Mouse (Mus musculus) ovary, adult 18-20 months (tissue): ENCODE results near the gene Pla2g3.

Experiments used
- DNase-seq: peaks from one replicate; pipeline ENCODE4 v3.0.0; 2022; ENCODE audit warnings: low spot score, mixed read lengths

Gene Pla2g3

DNA sequence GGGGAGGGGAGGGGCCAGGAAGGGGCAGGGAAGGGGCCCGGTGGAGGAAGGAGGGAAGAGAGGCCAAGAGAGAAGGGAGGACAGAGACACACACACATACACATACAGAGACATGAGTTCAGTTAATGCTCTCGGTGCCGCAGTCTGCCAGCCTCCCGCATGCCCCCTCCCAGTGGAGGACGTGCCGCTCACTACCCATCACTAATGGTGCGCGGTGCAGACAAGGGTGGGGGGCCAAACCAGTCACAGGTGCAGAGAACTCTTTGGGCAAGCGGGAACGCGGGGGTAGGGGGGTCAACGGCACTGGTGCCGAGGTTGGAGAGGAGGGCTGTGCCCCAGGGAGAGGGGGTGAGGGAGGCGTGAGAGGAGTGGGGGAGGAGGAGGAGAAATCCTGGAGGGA, 32.8 kb downstream of the Pla2g3 start:
- DNase-seq = no peak

DNA sequence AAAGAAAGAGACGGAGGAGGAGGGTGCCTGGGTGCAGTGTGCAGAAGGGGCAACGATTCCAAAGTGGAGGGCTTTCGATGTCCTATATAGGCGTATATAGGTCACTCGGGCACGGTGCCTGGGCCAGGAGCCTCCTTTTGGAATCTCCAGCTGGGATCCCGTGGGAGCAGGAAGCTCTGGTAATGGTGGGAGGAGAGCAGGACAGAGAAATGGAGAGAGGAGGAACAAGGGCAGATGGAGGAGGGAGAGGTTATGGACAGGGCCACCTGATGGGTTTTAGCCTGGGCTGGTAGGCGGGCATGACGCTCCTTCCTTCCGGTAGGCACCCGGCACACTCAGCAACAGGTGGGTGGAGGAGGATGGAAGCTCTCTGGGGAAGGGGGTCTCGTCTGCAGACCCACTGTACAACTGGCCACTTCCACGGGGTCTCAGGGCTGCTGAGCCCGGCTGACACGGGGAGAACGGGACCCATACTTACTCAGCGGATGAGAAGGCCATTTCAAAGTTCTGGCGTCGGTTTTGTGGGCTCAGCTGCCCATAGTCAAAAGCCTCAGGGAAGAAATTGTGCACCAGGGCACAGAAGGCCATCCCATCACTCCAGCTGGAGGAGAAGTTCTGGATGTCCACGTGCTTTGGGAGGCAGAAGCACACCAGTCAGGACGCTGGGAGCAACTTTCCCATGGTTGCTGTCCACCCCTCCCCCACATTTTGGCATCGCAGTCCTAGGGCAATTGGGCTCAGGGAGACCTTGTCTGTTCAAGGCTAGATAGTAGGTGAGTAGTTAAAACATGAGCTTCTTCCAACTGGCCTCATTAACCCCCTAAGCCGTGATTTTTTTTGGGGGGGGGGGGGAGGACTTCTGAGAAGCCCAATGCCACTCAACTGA, 33.5 kb downstream of the Pla2g3 start:
- DNase-seq = no peak

DNA sequence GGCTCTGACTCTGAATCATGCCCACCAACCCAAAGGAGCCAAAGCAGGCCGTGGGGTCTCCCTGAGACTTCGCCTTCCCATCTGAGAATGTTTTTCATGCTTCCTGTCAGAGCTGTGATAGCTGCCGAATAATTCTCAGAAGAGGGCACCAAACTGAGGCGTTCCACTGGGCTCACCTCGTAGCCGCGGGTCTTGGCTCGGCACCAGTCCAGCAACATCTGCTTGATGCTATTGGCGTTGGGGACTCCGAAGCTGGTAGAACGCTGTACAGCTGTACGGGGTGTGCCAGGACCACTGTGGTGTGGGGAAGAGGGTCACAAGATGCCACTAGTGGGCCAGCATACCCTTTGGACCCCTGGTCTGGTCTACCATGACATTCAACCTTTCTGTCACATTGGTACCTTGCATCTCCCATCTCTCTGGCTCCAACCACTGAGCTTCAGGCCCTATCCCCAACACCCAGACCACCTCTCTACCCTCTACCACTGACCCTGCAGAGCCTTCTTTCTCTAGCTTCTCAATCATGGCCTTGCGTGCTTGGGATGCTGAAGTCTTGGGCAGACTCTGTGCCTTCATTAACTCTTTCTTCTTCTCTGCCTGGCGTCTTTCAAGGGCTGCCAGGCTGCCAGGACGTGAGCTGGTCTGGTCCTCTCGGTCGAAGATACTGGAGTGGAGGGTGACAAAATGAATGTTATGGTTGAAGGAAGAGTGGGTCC, 34.4 kb downstream of the Pla2g3 start:
- DNase-seq = no peak

GRCm38 (mm10) chr11:3523840-3524582, 35.9 kb downstream of the Pla2g3 start:
- DNase-seq = no peak

GRCm38 (mm10) chr11:3525560-3525959, 37.5 kb downstream of the Pla2g3 start:
- DNase-seq = no peak

DNA sequence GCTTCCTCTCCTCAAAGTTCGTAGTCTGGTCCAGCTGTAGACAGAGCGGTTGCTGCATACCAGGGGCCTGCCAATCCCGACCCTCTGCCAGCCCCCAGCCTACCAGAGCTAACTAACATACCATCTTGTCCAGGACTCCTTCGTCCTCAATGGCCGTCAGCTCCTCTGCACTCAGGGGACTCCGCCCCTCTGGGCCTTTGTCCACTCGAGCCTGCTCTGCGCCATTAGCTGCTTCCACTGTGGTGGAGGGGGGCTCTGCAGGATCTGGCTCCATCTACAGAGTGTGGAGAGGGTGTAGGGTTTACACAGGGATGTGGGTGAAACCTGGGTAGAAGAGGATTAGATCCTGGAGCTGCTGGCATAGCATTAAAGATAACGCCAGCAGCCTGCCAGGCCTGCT, 38.1 kb downstream of the Pla2g3 start:
- no peak for DNase-seq

GRCm38 (mm10) chr11:3526979-3527738, 39.1 kb downstream of the Pla2g3 start:
- no peak for DNase-seq

DNA sequence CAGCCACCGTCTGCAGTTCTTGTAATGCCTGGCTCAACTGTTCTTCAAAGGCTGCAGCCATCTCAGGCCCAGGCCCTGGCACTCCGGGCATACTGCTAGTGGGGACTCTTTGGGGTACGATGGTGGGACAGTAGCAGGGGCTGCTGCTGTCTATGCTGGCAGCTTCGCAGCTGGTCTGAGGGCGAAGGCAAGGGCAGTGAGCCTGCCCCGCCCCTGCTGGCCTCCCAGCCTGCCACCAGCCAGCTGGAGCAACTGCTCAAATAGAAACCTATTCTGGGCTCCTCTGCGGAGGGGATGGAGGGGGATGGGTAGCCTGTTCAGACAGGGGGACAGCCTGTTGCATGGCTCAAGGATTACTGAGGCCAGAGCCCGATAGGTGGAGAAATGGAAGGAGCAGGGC, 39.7 kb downstream of the Pla2g3 start:
- no peak for DNase-seq

DNA sequence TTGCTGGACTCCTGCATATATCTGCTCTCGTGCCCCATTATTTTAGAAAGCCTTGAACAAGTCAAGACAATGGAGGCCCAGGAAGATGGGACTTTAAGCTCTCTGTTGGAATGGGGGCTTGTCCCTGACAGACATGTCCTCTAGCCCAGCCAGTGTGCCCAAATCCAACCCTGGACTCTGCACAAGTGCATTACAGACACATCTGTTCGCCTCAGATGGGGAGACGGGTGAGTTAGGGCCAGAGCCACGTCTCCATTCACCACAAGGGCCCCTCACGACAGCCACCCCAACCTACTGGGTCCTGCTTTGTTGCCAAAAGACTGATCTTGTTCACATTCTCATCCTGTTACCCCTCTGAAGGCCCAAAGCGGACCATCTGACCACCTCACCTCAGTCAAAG, 40.1 kb downstream of the Pla2g3 start:
- no peak for DNase-seq

DNA sequence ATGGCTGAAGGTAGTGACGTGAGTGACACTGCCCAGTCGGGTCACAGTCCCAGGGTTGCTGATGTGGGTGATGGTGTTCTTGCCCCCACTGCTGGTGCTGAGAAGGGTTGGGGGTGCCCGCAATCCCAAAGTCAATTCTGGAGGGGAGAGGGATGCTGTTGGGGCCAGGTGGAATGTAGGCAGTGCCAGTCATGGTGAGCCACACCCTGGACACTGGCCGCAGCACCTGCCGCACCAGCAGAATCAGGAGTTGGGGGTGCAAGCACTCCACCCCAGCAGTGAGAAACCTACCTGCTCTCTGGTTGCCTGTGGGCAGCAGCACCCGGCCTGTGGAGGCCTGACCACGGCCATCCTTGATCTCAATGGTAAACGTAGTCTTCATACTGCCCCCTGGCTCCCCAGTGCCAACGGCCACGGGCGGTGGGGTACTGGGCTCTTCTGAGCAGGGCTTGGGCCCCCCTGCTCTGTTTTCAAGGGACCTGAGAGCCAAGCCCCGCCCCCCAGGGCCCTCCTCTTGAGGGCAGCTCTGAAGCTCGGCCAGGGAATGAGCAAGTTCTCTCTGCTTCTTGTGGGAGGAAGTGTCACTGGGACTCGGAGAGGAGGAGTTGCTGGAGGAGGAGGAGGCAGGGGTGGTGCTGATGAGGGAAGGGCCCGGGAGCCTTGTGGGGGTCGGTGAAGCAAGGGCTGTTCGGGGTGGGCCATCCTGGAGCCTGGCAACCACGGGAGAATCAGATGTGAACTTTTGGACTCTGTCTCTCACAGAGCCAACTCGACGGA, 41.6 kb downstream of the Pla2g3 start:
- no peak for DNase-seq

DNA sequence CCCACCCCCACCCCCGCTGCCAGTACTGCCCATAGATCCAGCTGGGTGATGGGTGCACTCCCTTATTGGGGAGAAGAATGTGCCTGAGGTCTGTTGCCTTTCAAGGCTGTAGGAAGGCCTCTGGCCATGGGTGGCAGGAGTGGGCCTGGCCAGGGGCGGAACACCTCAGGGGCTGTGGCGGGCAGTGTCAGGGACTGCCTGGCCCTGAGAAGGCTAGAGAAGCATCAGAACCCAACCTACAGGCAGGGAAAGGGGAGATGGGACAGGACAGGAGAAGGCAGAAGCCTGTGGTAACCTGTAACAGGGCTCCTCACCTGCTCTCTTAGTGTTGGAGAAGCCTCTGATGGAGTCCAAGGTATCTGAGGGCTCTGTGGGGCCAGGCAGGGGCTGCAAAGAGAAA, 42.6 kb downstream of the Pla2g3 start:
- DNase-seq = no peak

- DNase-seq = no peak
These were observed 43.5 kb downstream of the Pla2g3 start for GRCm38 (mm10) chr11:3531634-3532033.

- no peak for DNase-seq
These were observed 44.2 kb downstream of the Pla2g3 start for GRCm38 (mm10) chr11:3532101-3532931.

GRCm38 (mm10) chr11:3533406-3533932, 45.4 kb downstream of the Pla2g3 start:
- no peak for DNase-seq

DNA sequence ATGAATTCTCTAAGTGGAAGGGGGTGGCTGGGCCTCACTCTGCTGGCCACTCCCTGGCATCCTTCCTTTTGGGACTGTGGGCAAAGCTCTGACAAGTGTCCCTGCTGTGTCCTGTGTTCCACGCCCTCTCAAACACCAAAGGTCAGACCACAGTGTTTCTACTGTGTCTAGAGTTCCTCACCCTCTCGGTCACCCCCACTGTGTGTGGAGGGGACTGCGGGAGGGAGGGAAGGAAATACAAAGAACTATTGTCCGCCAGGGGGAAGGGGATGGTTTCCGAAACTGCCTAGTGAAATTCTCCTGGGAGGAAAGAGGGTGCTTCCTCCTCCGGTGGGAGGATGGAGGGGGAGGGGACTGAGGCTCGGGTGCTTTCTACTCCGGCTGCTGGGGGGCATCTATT, 46.9 kb downstream of the Pla2g3 start:
- DNase-seq = no peak

DNA sequence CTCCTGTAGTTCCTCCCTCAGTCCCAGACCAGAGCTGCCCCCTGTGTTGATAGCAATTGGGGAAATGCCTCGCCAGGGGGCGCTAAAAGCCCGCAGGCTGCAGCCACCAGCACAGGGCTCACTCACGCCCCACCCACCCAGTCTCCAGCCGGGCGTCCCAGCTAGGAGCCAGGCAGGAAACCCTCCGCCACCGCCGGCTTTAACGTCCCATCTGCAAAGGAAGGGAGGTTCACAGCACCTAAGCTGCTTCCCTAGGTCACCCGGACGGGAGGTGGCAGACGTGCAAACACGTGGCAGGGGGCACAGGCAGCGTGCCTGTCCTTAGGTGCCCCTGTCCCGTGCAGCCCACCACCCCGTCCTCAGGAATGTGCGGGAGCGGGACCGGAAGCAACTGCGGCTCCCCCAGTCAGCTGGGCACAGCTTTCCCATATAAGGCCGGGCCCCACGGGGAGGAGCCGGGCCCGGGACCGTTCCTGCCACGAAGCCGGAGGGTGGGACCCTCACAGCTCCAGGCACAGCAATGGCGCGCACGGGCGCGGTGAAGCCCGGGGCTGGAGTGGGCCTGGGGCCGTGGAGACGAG, 47.4 kb downstream of the Pla2g3 start:
- peak; percentile 89 for DNase-seq

DNA sequence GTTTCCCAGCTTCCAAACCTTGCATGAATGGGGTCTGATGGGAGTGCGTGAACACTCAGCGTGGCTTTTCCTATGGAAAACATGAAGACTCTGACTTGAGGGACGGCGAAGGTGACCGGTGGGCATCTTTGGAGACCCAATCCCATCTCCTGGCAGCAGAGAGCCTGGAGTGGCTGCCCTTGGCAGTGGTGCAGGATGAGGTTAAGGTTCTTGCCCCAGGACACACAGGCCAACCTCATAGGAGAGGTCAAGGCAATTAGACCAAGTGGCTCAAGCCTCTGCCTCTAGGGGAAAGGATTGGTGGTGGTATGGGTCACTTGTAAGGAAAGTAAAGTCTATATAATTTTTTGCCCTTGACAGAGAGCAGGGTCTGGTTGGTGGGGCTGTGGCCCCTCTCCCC, 48.0 kb downstream of the Pla2g3 start:
- DNase-seq = no peak

GRCm38 (mm10) chr11:3536745-3537333, 48.8 kb downstream of the Pla2g3 start:
- DNase-seq = no peak

DNA sequence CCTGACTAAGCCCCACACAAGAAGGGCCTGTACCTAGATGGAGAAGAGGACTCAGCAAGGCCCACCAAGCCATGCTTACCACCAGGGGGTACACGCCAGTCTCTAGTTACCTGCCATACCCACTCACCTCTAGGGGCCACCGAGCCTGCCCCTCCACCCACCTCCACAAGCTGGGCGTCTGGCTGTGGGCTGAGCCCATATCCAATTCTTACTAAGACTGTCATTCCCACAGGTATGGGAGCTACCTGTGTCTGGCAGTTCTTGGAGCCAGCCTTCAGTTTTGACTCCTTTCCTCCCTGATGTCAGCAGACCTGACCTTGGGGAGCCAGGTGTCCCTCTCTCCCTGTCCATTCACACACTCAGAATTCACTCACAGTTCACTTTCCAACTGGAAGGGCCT, 49.6 kb downstream of the Pla2g3 start:
- no peak for DNase-seq
